Mouse (Mus musculus) frontal cortex, postnatal 10 days (tissue): ENCODE data around the gene Lkaaear1.

ENCODE experiments used
- DNase-seq, 2 experiments: peaks; one replicate each; pipeline ENCODE4 v3.0.0; 2022; ENCODE audit warnings: low spot score in 2 of 2, mixed read lengths in 1 of 2

Lkaaear1 gene

GRCm38 (mm10) chr2:181683381-181683780, 14.9 kb downstream of the Lkaaear1 start:
- no peak for DNase-seq

GRCm38 (mm10) chr2:181681978-181682377, 16.3 kb downstream of the Lkaaear1 start:
- no peak for DNase-seq

- no peak for DNase-seq
Observed at GRCm38 (mm10) chr2:181680716-181681117, 17.5 kb downstream of the Lkaaear1 start.

- DNase-seq, result peak; percentile 61 to 69
Observed at GRCm38 (mm10) chr2:181679951-181680715, 18.1 kb downstream of the Lkaaear1 start, which contains the start of gene Tcea2. Gene Tcea2, plus strand, starts transcription at chr2:181680310.

- peak; percentile 59 to 72 for DNase-seq
Observed at GRCm38 (mm10) chr2:181678780-181679179, 19.5 kb downstream of the Lkaaear1 start.

GRCm38 (mm10) chr2:181677755-181678098, 20.5 kb downstream of the Lkaaear1 start:
- DNase-seq, result no peak

GRCm38 (mm10) chr2:181677096-181677754, 21.0 kb downstream of the Lkaaear1 start:
- no peak for DNase-seq

GRCm38 (mm10) chr2:181676424-181676823, 21.8 kb downstream of the Lkaaear1 start:
- no peak for DNase-seq

GRCm38 (mm10) chr2:181675454-181675853, 22.8 kb downstream of the Lkaaear1 start:
- DNase-seq, result peak; percentile 48 to 50

- no peak for DNase-seq
Observed at GRCm38 (mm10) chr2:181674934-181675333, 23.3 kb downstream of the Lkaaear1 start.

GRCm38 (mm10) chr2:181673501-181673900, 24.7 kb downstream of the Lkaaear1 start:
- no peak for DNase-seq

GRCm38 (mm10) chr2:181671984-181672383, 26.3 kb downstream of the Lkaaear1 start:
- no peak for DNase-seq

- no peak for DNase-seq
Observed at GRCm38 (mm10) chr2:181671326-181671725, 26.9 kb downstream of the Lkaaear1 start, which contains the start of gene Sox18. Gene Sox18, minus strand, starts transcription at chr2:181671640.

- no peak for DNase-seq
Observed at GRCm38 (mm10) chr2:181670913-181671311, 27.3 kb downstream of the Lkaaear1 start.

- DNase-seq, result no peak
Observed at GRCm38 (mm10) chr2:181670285-181670912, 27.8 kb downstream of the Lkaaear1 start.

GRCm38 (mm10) chr2:181663298-181663630, 35.0 kb downstream of the Lkaaear1 start:
- no peak for DNase-seq

- no peak for DNase-seq
Observed at GRCm38 (mm10) chr2:181662620-181663297, 35.5 kb downstream of the Lkaaear1 start.

- DNase-seq, result peak; percentile 71 to 76
Observed at GRCm38 (mm10) chr2:181659609-181660055, 38.6 kb downstream of the Lkaaear1 start.

GRCm38 (mm10) chr2:181658930-181659555, 39.2 kb downstream of the Lkaaear1 start:
- no peak for DNase-seq

- no peak for DNase-seq
Observed at GRCm38 (mm10) chr2:181658528-181658927, 39.7 kb downstream of the Lkaaear1 start.

- no peak for DNase-seq
Observed at GRCm38 (mm10) chr2:181657441-181657840, 40.8 kb downstream of the Lkaaear1 start.

- no peak for DNase-seq
Observed at GRCm38 (mm10) chr2:181656734-181657133, 41.5 kb downstream of the Lkaaear1 start, which contains the start of gene Gm29797. Gene Gm29797, plus strand, starts transcription at chr2:181657034.
